Mouse (Mus musculus): ENCODE measurements around the gene Btn2a2. TPM values are rescaled to one million over a fixed set of nuclear protein-coding genes. Genes with fewer than 3 reads are reported as not detected.

The Btn2a2 gene
- total RNA-seq, 2 experiments from 2014 or later: not detected

- intact Hi-C loops (cut with DNase I): no loop called here
Observed at GRCm38 (mm10) chr13:23502031-23502567, 13.4 kb upstream of the Btn2a2 start.

GRCm38 (mm10) chr13:23501511-23501910 lies 12.9 kb upstream of the Btn2a2 start:
- no peak for DNase-seq
- intact Hi-C loops (cut with DNase I): no loop called here

More at GRCm38 (mm10) chr13:23502031-23502567, 13.4 kb upstream of the Btn2a2 start:
- no peak for DNase-seq

- intact Hi-C loops (cut with DNase I): no loop called here
- peak; percentile 50 to 58 for DNase-seq
Observed at GRCm38 (mm10) chr13:23500424-23501200, 12.0 kb upstream of the Btn2a2 start.

GRCm38 (mm10) chr13:23499943-23500342 lies 11.3 kb upstream of the Btn2a2 start:
- no peak for DNase-seq
- intact Hi-C loops (cut with DNase I): no loop called here

GRCm38 (mm10) chr13:23498653-23499052 lies 10.0 kb upstream of the Btn2a2 start:
- no peak for DNase-seq
- intact Hi-C loops (cut with DNase I): no loop called here

- intact Hi-C loops (cut with DNase I): no loop called here
- peak in 1 of 2 experiments; percentile 9 for DNase-seq
Observed at GRCm38 (mm10) chr13:23497656-23498321, 9.1 kb upstream of the Btn2a2 start.

- DNase-seq: no peak
- intact Hi-C loops (cut with DNase I): no loop called here
Observed at GRCm38 (mm10) chr13:23495526-23495925, 6.9 kb upstream of the Btn2a2 start.

- no peak for DNase-seq
- intact Hi-C loops (cut with DNase I): no loop called here
Observed at GRCm38 (mm10) chr13:23491990-23492389, 3.3 kb upstream of the Btn2a2 start.

GRCm38 (mm10) chr13:23491263-23491662 lies 2.6 kb upstream of the Btn2a2 start:
- intact Hi-C loops (cut with DNase I): no loop called here
- no peak for DNase-seq

GRCm38 (mm10) chr13:23490863-23491262 lies 2.2 kb upstream of the Btn2a2 start:
- intact Hi-C loops (cut with DNase I): no loop called here

GRCm38 (mm10) chr13:23485271-23485670 lies 3.4 kb downstream of the Btn2a2 start:
- DNase-seq: no peak
- intact Hi-C loops (cut with DNase I): no loop called here

More at GRCm38 (mm10) chr13:23490863-23491262, 2.2 kb upstream of the Btn2a2 start:
- no peak for DNase-seq

- intact Hi-C loops (cut with DNase I): no loop called here
- no peak for DNase-seq
Observed at GRCm38 (mm10) chr13:23483153-23483552, 5.5 kb downstream of the Btn2a2 start.

GRCm38 (mm10) chr13:23475658-23476057 lies 13.0 kb downstream of the Btn2a2 start:
- peak; percentile 10 to 15 for DNase-seq
- intact Hi-C loops (cut with DNase I): no loop called here

- DNase-seq: peak; percentile 72 to 76
- intact Hi-C loops (cut with DNase I): loop anchor here (2.0 kb wide), 1 partner anchor 38 kb away; no protein-coding TSS in a partner anchor
Observed at GRCm38 (mm10) chr13:23466911-23467310, 21.7 kb downstream of the Btn2a2 start.

- intact Hi-C loops (cut with DNase I): loop anchor here (2.0 kb wide), 1 partner anchor 38 kb away; no protein-coding TSS in a partner anchor
Observed at GRCm38 (mm10) chr13:23466306-23466705, 22.4 kb downstream of the Btn2a2 start.

GRCm38 (mm10) chr13:23465600-23466109 lies 23.0 kb downstream of the Btn2a2 start, which contains the start of gene Btn1a1:
Gene Btn1a1, minus strand, starts transcription at chr13:23465901.
- intact Hi-C loops (cut with DNase I): loop anchor here (2.0 kb wide), 2 partner anchors 39 to 51 kb away; no protein-coding TSS in a partner anchor

More at GRCm38 (mm10) chr13:23466306-23466705, 22.4 kb downstream of the Btn2a2 start:
- DNase-seq: no peak

GRCm38 (mm10) chr13:23464841-23465366 lies 23.8 kb downstream of the Btn2a2 start:
- DNase-seq: peak in 1 of 2 experiments; percentile 4
- intact Hi-C loops (cut with DNase I): loop anchor here (2.0 kb wide), 1 partner anchor 52 kb away; no protein-coding TSS in a partner anchor

More at GRCm38 (mm10) chr13:23465600-23466109, 23.0 kb downstream of the Btn2a2 start, which contains the start of gene Btn1a1:
- DNase-seq: no peak

GRCm38 (mm10) chr13:23464224-23464637 lies 24.4 kb downstream of the Btn2a2 start:
- intact Hi-C loops (cut with DNase I): loop anchor here (2.0 kb wide), 1 partner anchor 53 kb away; no protein-coding TSS in a partner anchor
- DNase-seq: peak; percentile 27 to 40

GRCm38 (mm10) chr13:23463381-23464223 lies 25.1 kb downstream of the Btn2a2 start:
- DNase-seq: peak; percentile 74 to 83
- intact Hi-C loops (cut with DNase I): loop anchor here (2.0 kb wide), 1 partner anchor 53 kb away; no protein-coding TSS in a partner anchor
